Mouse (Mus musculus): ENCODE measurements at regions not wholly inside any gene's neighbourhood (a gene's known extent, or its start where the extent isn't known, plus 50 kb on each side); places are given as distances from the start of the nearest gene placed in this dataset.

GRCm38 (mm10) chr13:10741391-10741790 is 380.7 kb upstream of the Chrm3 start:
- Histone ChIP-seq H3K4me2 (replicated peaks; ENCODE audit: low read depth, low read length) (no peak overlapping the region), H3K9ac (ENCODE audit: low read depth, low read length) (no peak overlapping the region), H3K9me3 (ENCODE audit: control insufficient read depth, low read length) (no peaks in the 10 kb centered on the region), H3K27me3 (ENCODE audit: control insufficient read depth, insufficient read depth, low read length) (no peaks in the 10 kb centered on the region), H3K36me3 (ENCODE audit: control insufficient read depth, insufficient read depth, low read length) (no peaks in the 10 kb centered on the region), H3K4me1 (replicated peaks; ENCODE audit: control insufficient read depth, insufficient read depth, low read length) (no peaks in the 10 kb centered on the region), H3K27ac (ENCODE audit: low read depth, low read length) (no peak overlapping the region), H3K4me3 (ENCODE audit: low read depth, low read length) (no peak overlapping the region)
- DNase-seq (ENCODE audit: low spot score) = no peak
- 96% methylated on average over 2 of the region's 2 CpGs for WGBS
- no peak for ATAC-seq (ENCODE audit: low FRiP score)

- DNase-seq (ENCODE audit: low spot score) = no peak
- Histone ChIP-seq H3K9ac (ENCODE audit: low read depth, low read length) (no peak overlapping the region), H3K27me3 (ENCODE audit: control insufficient read depth, insufficient read depth, low read length) (no peaks in the 10 kb centered on the region), H3K4me1 (replicated peaks; ENCODE audit: control insufficient read depth, insufficient read depth, low read length) (no peaks in the 10 kb centered on the region), H3K36me3 (ENCODE audit: control insufficient read depth, insufficient read depth, low read length) (no peaks in the 10 kb centered on the region), H3K9me3 (ENCODE audit: control insufficient read depth, low read length) (no peaks in the 10 kb centered on the region), H3K27ac (ENCODE audit: low read depth, low read length) (no peak overlapping the region), H3K4me2 (replicated peaks; ENCODE audit: low read depth, low read length) (no peak overlapping the region), H3K4me3 (ENCODE audit: low read depth, low read length) (no peak overlapping the region)
- 79% methylated on average over 3 of the region's 3 CpGs for WGBS
- no peak for ATAC-seq (ENCODE audit: low FRiP score)
Observed at GRCm38 (mm10) chr13:10725745-10726171, 365.1 kb upstream of the Chrm3 start.

GRCm38 (mm10) chr13:10725335-10725734 is 364.7 kb upstream of the Chrm3 start:
- Histone ChIP-seq H3K9me3 (ENCODE audit: control insufficient read depth, low read length) (no peaks in the 10 kb centered on the region), H3K27ac (ENCODE audit: low read depth, low read length) (no peak overlapping the region), H3K4me1 (replicated peaks; ENCODE audit: control insufficient read depth, insufficient read depth, low read length) (no peaks in the 10 kb centered on the region), H3K4me3 (ENCODE audit: low read depth, low read length) (no peak overlapping the region), H3K9ac (ENCODE audit: low read depth, low read length) (no peak overlapping the region), H3K36me3 (ENCODE audit: control insufficient read depth, insufficient read depth, low read length) (no peaks in the 10 kb centered on the region), H3K27me3 (ENCODE audit: control insufficient read depth, insufficient read depth, low read length) (no peaks in the 10 kb centered on the region), H3K4me2 (replicated peaks; ENCODE audit: low read depth, low read length) (no peak overlapping the region)
- WGBS = 86% methylated on average over 5 of the region's 5 CpGs
- no peak for DNase-seq (ENCODE audit: low spot score)
- ATAC-seq (ENCODE audit: low FRiP score) = no peak

DNA sequence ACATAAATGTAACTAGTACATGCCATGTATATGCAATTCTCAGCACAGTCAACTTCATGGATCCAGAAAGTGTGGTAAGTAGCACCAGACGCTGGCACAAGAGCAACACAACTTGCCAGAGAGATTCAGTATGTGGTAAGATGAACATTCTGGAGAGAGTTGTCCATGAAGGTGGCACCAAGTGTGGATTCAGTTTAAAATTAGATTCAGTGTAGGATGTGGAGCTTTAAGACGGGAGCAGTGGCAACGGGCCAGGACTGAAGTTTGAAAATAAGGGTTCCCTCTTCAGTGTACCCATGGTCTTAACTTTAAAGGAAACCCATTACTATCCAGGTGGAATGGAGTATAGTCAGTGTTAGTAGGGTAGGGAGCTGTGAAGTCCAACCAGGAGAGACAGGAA is 360.0 kb upstream of the Chrm3 start:
- 94% methylated on average over 3 of the region's 3 CpGs for WGBS
- DNase-seq (ENCODE audit: low spot score) (no peak), ATAC-seq (ENCODE audit: low FRiP score) (no peak)
- H3K27ac ChIP-seq (ENCODE audit: low read depth, low read length) = no peak overlapping the region
- H3K4me3 ChIP-seq (ENCODE audit: low read depth, low read length) = no peak overlapping the region
- H3K36me3 ChIP-seq (ENCODE audit: control insufficient read depth, insufficient read depth, low read length) = no peaks in the 10 kb centered on the region
- H3K4me1 ChIP-seq (replicated peaks; ENCODE audit: control insufficient read depth, insufficient read depth, low read length) = no peaks in the 10 kb centered on the region
- no peak overlapping the region for H3K9ac ChIP-seq (ENCODE audit: low read depth, low read length)
- H3K9me3 ChIP-seq (ENCODE audit: control insufficient read depth, low read length) = no peaks in the 10 kb centered on the region
- H3K4me2 ChIP-seq (replicated peaks; ENCODE audit: low read depth, low read length) = no peak overlapping the region
- H3K27me3 ChIP-seq (ENCODE audit: control insufficient read depth, insufficient read depth, low read length) = no peaks in the 10 kb centered on the region

DNA sequence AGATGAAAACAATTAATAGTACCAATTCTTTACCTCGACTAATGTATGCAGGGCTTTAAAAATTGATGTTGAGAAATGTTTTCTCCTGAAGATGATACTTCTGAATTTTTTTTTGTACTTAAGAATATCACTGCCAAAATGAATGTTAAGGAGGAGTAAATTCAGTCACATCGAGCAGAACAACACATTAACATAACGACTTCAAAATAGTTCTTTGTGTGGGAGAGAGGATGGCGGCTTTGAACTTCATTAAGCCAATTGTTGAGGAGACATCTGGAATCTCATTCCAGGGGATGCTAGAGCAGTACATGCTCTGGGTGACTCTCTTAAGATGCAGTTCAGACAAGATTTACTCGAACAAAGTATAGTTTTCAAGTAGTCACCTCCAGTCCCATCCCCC is 350.8 kb upstream of the Chrm3 start:
- 80% methylated on average over 5 of the region's 5 CpGs for WGBS
- H3K27me3 ChIP-seq (ENCODE audit: control insufficient read depth, insufficient read depth, low read length) = no peaks in the 10 kb centered on the region
- no peaks in the 10 kb centered on the region for H3K9me3 ChIP-seq (ENCODE audit: control insufficient read depth, low read length)
- no peak for DNase-seq (ENCODE audit: low spot score)
- H3K36me3 ChIP-seq (ENCODE audit: control insufficient read depth, insufficient read depth, low read length) = no peaks in the 10 kb centered on the region
- H3K9ac ChIP-seq (ENCODE audit: low read depth, low read length) = no peak overlapping the region
- H3K4me2 ChIP-seq (replicated peaks; ENCODE audit: low read depth, low read length) = no peak overlapping the region
- H3K4me1 ChIP-seq (replicated peaks; ENCODE audit: control insufficient read depth, insufficient read depth, low read length) = no peaks in the 10 kb centered on the region
- no peak overlapping the region for H3K27ac ChIP-seq (ENCODE audit: low read depth, low read length)
- H3K4me3 ChIP-seq (ENCODE audit: low read depth, low read length) = no peak overlapping the region
- no peak for ATAC-seq (ENCODE audit: low FRiP score)

DNA sequence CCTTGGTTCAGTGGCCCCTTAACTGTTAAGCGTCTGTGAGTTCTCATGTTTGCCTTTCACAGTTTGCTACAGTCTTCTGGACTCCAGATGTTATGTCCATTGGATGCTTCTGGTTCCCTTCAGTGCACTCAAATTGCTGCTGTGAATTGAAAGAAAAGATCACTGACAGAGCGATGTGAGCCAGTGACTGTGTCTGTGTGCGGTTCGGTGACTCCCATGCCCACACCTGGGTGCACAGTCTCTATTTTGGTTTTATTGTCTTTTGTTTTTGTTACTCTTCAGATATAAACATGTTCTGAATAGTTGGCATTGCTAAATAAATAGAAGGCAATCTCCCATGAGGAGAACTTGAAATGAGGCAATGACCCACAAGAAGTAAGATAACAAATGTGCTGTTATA is 350.3 kb upstream of the Chrm3 start:
- Histone ChIP-seq H3K9ac (ENCODE audit: low read depth, low read length) (no peak overlapping the region), H3K4me2 (replicated peaks; ENCODE audit: low read depth, low read length) (no peak overlapping the region), H3K4me3 (ENCODE audit: low read depth, low read length) (no peak overlapping the region), H3K36me3 (ENCODE audit: control insufficient read depth, insufficient read depth, low read length) (no peaks in the 10 kb centered on the region), H3K9me3 (ENCODE audit: control insufficient read depth, low read length) (no peaks in the 10 kb centered on the region), H3K27me3 (ENCODE audit: control insufficient read depth, insufficient read depth, low read length) (no peaks in the 10 kb centered on the region), H3K27ac (ENCODE audit: low read depth, low read length) (no peak overlapping the region), H3K4me1 (replicated peaks; ENCODE audit: control insufficient read depth, insufficient read depth, low read length) (no peaks in the 10 kb centered on the region)
- no peak for DNase-seq (ENCODE audit: low spot score)
- ATAC-seq (ENCODE audit: low FRiP score) = no peak
- 77% methylated on average over 4 of the region's 4 CpGs for WGBS

- H3K4me2 ChIP-seq (replicated peaks; ENCODE audit: low read depth, low read length) = no peak overlapping the region
- H3K27ac ChIP-seq (ENCODE audit: low read depth, low read length) = no peak overlapping the region
- ATAC-seq (ENCODE audit: low FRiP score) (no peak), DNase-seq (ENCODE audit: low spot score) (no peak)
- no peaks in the 10 kb centered on the region for H3K9me3 ChIP-seq (ENCODE audit: control insufficient read depth, low read length)
- 89% methylated on average over 5 of the region's 5 CpGs for WGBS
- H3K4me3 ChIP-seq (ENCODE audit: low read depth, low read length) = no peak overlapping the region
- H3K4me1 ChIP-seq (replicated peaks; ENCODE audit: control insufficient read depth, insufficient read depth, low read length) = no peaks in the 10 kb centered on the region
- no peaks in the 10 kb centered on the region for H3K27me3 ChIP-seq (ENCODE audit: control insufficient read depth, insufficient read depth, low read length)
- no peak overlapping the region for H3K9ac ChIP-seq (ENCODE audit: low read depth, low read length)
- no peaks in the 10 kb centered on the region for H3K36me3 ChIP-seq (ENCODE audit: control insufficient read depth, insufficient read depth, low read length)
Observed at GRCm38 (mm10) chr13:10697146-10697545, 336.5 kb upstream of the Chrm3 start.

DNA sequence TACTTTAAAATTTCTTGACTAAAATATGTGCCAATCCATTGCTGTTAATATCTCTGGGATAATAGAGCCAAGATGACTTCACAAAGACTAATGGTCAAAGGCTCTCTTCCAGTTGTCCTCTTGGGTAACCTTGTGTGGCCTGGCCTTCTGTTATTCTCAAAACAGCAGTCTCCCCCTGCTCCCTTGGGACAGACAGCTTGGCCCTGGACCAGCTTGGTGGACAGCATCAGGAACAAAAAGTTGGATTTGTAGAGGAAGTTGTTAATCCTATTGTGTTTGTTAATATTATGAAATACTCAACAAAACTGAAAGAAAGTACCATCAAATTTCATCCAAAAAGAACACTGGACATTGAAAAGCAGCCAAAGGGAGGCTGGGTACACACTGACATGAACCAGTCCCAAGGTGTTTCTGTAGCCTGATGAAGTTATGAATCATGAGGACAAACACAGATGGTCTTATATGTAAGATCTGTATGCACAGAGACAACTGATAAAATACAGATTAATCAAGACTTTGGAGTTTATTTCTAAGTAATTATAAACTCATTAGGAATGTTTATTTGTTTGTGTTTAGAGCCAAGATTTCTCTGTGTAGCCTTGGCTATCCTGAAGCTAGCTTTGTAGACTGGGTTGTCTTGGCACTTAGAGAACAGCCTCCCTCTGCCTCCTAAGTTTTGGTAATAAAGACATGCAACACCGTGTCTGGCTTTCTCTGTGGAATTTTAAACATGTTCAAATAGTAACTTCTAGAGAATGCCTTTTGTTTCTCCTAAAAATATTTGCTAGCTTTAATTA is 335.7 kb upstream of the Chrm3 start:
- 86% methylated on average over 1 of the region's 1 CpGs for WGBS
- H3K36me3 ChIP-seq (ENCODE audit: control insufficient read depth, insufficient read depth, low read length) = no peaks in the 10 kb centered on the region
- no peak overlapping the region for H3K4me2 ChIP-seq (replicated peaks; ENCODE audit: low read depth, low read length)
- no peaks in the 10 kb centered on the region for H3K27me3 ChIP-seq (ENCODE audit: control insufficient read depth, insufficient read depth, low read length)
- no peak for ATAC-seq (ENCODE audit: low FRiP score)
- no peaks in the 10 kb centered on the region for H3K9me3 ChIP-seq (ENCODE audit: control insufficient read depth, low read length)
- no peaks in the 10 kb centered on the region for H3K4me1 ChIP-seq (replicated peaks; ENCODE audit: control insufficient read depth, insufficient read depth, low read length)
- DNase-seq (ENCODE audit: low spot score) = no peak
- no peak overlapping the region for H3K27ac ChIP-seq (ENCODE audit: low read depth, low read length)
- no peak overlapping the region for H3K9ac ChIP-seq (ENCODE audit: low read depth, low read length)
- H3K4me3 ChIP-seq (ENCODE audit: low read depth, low read length) = no peak overlapping the region

GRCm38 (mm10) chr13:10691307-10691706 is 330.7 kb upstream of the Chrm3 start:
- DNase-seq (ENCODE audit: low spot score) = no peak
- WGBS = 36% methylated on average over 2 of the region's 2 CpGs
- H3K27ac ChIP-seq (ENCODE audit: low read depth, low read length) = no peak overlapping the region
- H3K27me3 ChIP-seq (ENCODE audit: control insufficient read depth, insufficient read depth, low read length) = no peaks in the 10 kb centered on the region
- H3K4me1 ChIP-seq (replicated peaks; ENCODE audit: control insufficient read depth, insufficient read depth, low read length) = no peaks in the 10 kb centered on the region
- no peak overlapping the region for H3K4me3 ChIP-seq (ENCODE audit: low read depth, low read length)
- H3K9ac ChIP-seq (ENCODE audit: low read depth, low read length) = no peak overlapping the region
- no peak overlapping the region for H3K4me2 ChIP-seq (replicated peaks; ENCODE audit: low read depth, low read length)
- H3K36me3 ChIP-seq (ENCODE audit: control insufficient read depth, insufficient read depth, low read length) = no peaks in the 10 kb centered on the region
- no peak for ATAC-seq (ENCODE audit: low FRiP score)
- H3K9me3 ChIP-seq (ENCODE audit: control insufficient read depth, low read length) = no peaks in the 10 kb centered on the region
